Mouse (Mus musculus) limb, embryonic 11.5 days (tissue): ENCODE measurements around the gene Slco1a6. TPM values are rescaled to one million over a fixed set of nuclear protein-coding genes. Genes with fewer than 3 reads are reported as not detected.
"Not testable (repeated sequence)": the region's sequence is repeated elsewhere in the genome, so short reads cannot be mapped to it uniquely, and the experiment has no call there.

Experiments used
- ATAC-seq: fragments of 200-750 bp; cut with Nextera tagmentation; 2 replicates; pipeline ENCODE4 v1.8.0; 2017; ENCODE audit warnings: low read depth; ENCODE audit not compliant: insufficient number of reproducible peaks, low FRiP score, low TSS enrichment
- DNase-seq: peaks from one replicate; pipeline ENCODE4 v3.0.0-alpha.2; 2015; ENCODE audit warnings: low spot score
- H3K27ac ChIP-seq: fragments of 300-500 bp; sonication (generic); replicated peaks from 2 replicates; pipeline ENCODE4 v1.5.1; 2014; ENCODE audit warnings: low read depth, mild to moderate bottlenecking, low read length
- H3K27me3 ChIP-seq: fragments of 300-500 bp; sonication (generic); 2 replicates; pipeline ENCODE4 v1.6.1; 2014; ENCODE audit warnings: mild to moderate bottlenecking, low read length, mixed read lengths; ENCODE audit not compliant: control insufficient read depth, insufficient read depth
- H3K36me3 ChIP-seq: fragments of 300-500 bp; sonication (generic); 2 replicates; pipeline ENCODE4 v1.6.1; 2014; ENCODE audit warnings: mild to moderate bottlenecking, low read length, moderate library complexity, mixed read lengths; ENCODE audit not compliant: control insufficient read depth, insufficient read depth
- H3K4me1 ChIP-seq: fragments of 300-500 bp; sonication (generic); 2 replicates; pipeline ENCODE4 v1.6.1; 2014; ENCODE audit warnings: low read length, mixed read lengths; ENCODE audit not compliant: control insufficient read depth, insufficient read depth
- H3K4me2 ChIP-seq: fragments of 300-500 bp; sonication (generic); 2 replicates; pipeline ENCODE4 v1.6.1; 2014; ENCODE audit warnings: low read depth, mild to moderate bottlenecking, moderate library complexity; ENCODE audit not compliant: severe bottlenecking
- H3K4me3 ChIP-seq: fragments of 300-500 bp; sonication (generic); 2 replicates; pipeline ENCODE4 v1.5.1; 2014; ENCODE audit warnings: low read depth, low read length
- H3K9ac ChIP-seq: fragments of 300-500 bp; sonication (generic); 2 replicates; pipeline ENCODE4 v1.6.1; 2014; ENCODE audit warnings: mild to moderate bottlenecking, low read length
- H3K9me3 ChIP-seq: fragments of 300-500 bp; sonication (generic); 2 replicates; pipeline ENCODE4 v1.6.1; 2016; ENCODE audit warnings: low read length; ENCODE audit not compliant: control insufficient read depth
- WGBS: fragments of 180-500 bp; shearing (Covaris S2); extraction: QIAGEN DNeasy Blood & Tissue Kit; methylation state at CpG from one replicate; pipeline ENCODE4 v1.1.7; 2014; 5-methylcytosine and 5-hydroxymethylcytosine counted together
- polyA plus RNA-seq: library from polyadenylated mRNA; unstranded; fragments of >200 nt; fragmentation: Nextera tagmentation; extraction: Ambion mirVana; gene quantifications from 2 replicates; pipeline ENCODE4 v1.2.1, GENCODE M21; 2014

Slco1a6 gene
- not detected in 2 replicates for polyA plus RNA-seq

GRCm38 (mm10) chr6:142208421-142208820 is at the start of gene Slco1a6:
Slco1a6 (minus strand) TSS chr6:142208521.
- 92% methylated on average over 4 of the region's 4 CpGs for WGBS
- H3K27me3 ChIP-seq: no peaks in the 10 kb centered on the region

DNA sequence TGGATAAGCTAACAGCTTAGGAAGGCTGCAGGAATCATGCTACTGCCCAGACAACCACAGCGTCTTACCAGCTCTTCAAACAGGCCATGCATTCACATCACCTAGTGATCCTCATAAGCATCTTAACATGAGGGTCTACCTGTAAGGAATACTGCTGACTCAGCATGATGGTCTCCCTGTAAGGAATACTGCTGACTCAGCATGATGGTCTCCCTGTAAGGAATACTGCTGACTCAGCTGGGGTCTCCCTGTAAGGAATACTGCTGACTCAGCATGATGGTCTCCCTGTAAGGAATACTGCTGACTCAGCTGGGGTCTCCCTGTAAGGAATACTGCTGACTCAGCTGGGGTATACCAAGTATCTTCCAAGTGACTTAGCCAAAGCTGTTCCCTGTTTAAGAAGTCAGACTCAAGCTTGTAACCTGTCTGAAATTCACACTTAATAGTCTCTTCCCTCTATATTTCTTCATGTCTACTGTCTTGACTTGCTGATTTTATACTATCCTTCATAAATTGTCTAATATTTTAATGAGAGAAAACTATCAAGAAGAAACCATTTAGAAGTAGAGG is 42.5 kb upstream of the Slco1a6 start:
- not testable (repeated sequence) for H3K4me1 ChIP-seq, DNase-seq, H3K9ac ChIP-seq, H3K4me2 ChIP-seq, H3K27me3 ChIP-seq, H3K27ac ChIP-seq, H3K4me3 ChIP-seq, H3K36me3 ChIP-seq, ATAC-seq, H3K9me3 ChIP-seq
- 83% methylated on average over 1 of the region's 1 CpGs for WGBS

More at GRCm38 (mm10) chr6:142208421-142208820, at the start of gene Slco1a6:
- H3K36me3 ChIP-seq: no peaks in the 10 kb centered on the region
- H3K4me2 ChIP-seq: no peak within 1 kb of the TSS
- H3K9me3 ChIP-seq: no peaks in the 10 kb centered on the region
- ATAC-seq (no peak), DNase-seq (no peak)
- H3K27ac ChIP-seq: no peak within 1 kb of the TSS
- no peak within 1 kb of the TSS for H3K4me3 ChIP-seq
- no peaks in the 10 kb centered on the region for H3K4me1 ChIP-seq
- no peak within 1 kb of the TSS for H3K9ac ChIP-seq

GRCm38 (mm10) chr6:142245065-142245464 is 36.7 kb upstream of the Slco1a6 start:
- Histone ChIP-seq H3K4me2 (no peak overlapping the region), H3K27me3 (no peaks in the 10 kb centered on the region), H3K4me3 (no peak overlapping the region), H3K4me1 (no peaks in the 10 kb centered on the region), H3K9me3 (no peaks in the 10 kb centered on the region), H3K9ac (no peak overlapping the region), H3K27ac (no peak overlapping the region), H3K36me3 (no peaks in the 10 kb centered on the region)
- ATAC-seq (no peak), DNase-seq (no peak)
- WGBS: 85% methylated on average over 5 of the region's 5 CpGs

DNA sequence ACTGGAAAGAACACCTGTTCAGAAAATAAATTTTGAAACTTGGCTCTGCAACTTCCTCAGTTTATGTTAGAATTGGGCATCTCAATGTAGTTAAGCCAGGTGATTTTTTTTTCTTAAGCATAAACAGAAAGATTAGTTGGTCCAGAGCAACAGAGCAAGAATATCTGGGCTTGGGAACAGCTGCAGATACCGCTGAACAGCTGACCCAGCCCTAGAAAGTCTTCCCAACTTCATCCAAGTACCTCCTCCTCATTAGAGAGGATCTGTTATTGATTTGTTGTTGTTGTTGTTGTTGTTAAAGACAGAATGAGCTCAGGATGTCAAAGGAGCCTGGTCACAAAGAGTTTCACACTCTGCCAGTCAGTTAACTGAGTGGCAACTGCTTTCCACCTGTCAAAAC is 31.1 kb upstream of the Slco1a6 start:
- WGBS: 67% methylated on average over 1 of the region's 1 CpGs
- no peak overlapping the region for H3K27ac ChIP-seq
- H3K4me3 ChIP-seq: no peak overlapping the region
- ATAC-seq (no peak), DNase-seq (no peak)
- H3K4me1 ChIP-seq: no peaks in the 10 kb centered on the region
- H3K9me3 ChIP-seq: no peaks in the 10 kb centered on the region
- H3K4me2 ChIP-seq: no peak overlapping the region
- H3K9ac ChIP-seq: no peak overlapping the region
- no peaks in the 10 kb centered on the region for H3K27me3 ChIP-seq
- no peaks in the 10 kb centered on the region for H3K36me3 ChIP-seq

DNA sequence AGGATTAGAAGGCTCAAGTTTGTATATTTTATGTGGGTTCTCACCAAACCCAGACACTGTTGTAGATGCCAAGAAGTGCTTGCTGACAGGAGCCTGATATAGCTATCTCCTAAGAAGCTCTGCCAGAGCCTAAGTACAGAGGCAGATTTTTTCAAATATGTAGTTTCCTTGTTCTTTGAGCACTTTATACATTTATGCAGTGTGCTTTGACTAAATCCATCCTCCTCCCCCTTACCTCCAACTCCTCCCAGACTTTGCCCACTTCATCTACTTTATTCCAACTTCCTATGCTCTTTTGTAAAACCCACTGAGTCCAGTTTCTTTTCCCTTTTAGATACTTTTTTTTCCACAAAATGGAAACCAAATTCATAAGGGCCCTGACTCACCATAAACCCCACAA is 11.8 kb upstream of the Slco1a6 start:
- H3K4me1 ChIP-seq: no peaks in the 10 kb centered on the region
- no peaks in the 10 kb centered on the region for H3K36me3 ChIP-seq
- ATAC-seq: no peak
- no peak for DNase-seq
- H3K4me2 ChIP-seq: no peak overlapping the region
- no peaks in the 10 kb centered on the region for H3K9me3 ChIP-seq
- H3K27me3 ChIP-seq: no peaks in the 10 kb centered on the region
- no peak overlapping the region for H3K4me3 ChIP-seq
- no peak overlapping the region for H3K27ac ChIP-seq
- no peak overlapping the region for H3K9ac ChIP-seq

- Histone ChIP-seq H3K4me3 (no peak overlapping the region), H3K36me3 (no peaks in the 10 kb centered on the region), H3K27ac (no peak overlapping the region), H3K4me1 (no peaks in the 10 kb centered on the region), H3K27me3 (no peaks in the 10 kb centered on the region), H3K9me3 (no peaks in the 10 kb centered on the region), H3K4me2 (no peak overlapping the region), H3K9ac (no peak overlapping the region)
- DNase-seq: no peak
- no peak for ATAC-seq
Measured at GRCm38 (mm10) chr6:142211821-142212220, 3.5 kb upstream of the Slco1a6 start.

DNA sequence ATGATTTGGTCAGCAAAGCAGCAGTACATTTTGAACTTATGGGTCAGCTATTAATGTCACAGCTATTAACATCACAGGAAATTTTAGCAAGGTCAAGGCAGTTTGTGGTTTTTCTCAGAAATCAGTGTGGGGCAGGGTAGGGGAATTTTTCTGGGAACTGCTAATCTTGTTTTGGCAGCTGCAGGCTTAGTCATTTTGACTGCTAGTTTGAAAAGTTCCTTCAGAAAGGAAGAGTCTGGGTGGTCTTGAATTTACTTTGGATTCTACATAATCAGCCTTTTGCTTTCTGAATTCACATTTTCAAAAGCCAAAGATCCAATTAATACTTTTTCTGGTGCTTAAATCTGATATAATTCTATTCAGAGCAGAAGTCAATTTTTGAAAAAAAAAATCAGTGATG is 1.4 kb upstream of the Slco1a6 start:
- Histone ChIP-seq H3K9ac (no peak overlapping the region), H3K27me3 (no peaks in the 10 kb centered on the region), H3K9me3 (no peaks in the 10 kb centered on the region), H3K4me1 (no peaks in the 10 kb centered on the region), H3K27ac (no peak overlapping the region), H3K36me3 (no peaks in the 10 kb centered on the region), H3K4me3 (no peak overlapping the region), H3K4me2 (no peak overlapping the region)
- DNase-seq: no peak
- ATAC-seq: no peak

DNA sequence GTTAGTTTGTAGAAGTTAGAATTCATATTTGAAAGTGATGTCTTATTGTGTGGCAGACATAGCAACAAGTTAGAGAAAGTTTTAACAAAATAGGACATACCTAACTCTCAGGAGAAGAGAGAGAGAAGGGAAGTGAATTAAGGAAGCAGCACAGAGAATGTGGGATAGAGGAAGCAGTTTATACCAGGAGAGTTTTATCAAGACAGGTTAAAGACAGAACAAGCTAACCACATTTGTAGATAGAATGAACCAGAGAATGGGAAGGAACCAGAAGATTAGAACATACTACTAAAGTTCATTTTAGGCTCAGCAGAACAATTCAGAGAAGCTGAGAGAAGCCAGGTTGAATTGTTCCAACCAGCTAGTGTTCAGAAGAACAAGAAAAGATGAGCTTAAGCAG is 7.8 kb downstream of the Slco1a6 start:
- Histone ChIP-seq H3K4me2 (no peak overlapping the region), H3K27me3 (no peaks in the 10 kb centered on the region), H3K36me3 (no peaks in the 10 kb centered on the region), H3K4me3 (no peak overlapping the region), H3K9me3 (no peaks in the 10 kb centered on the region), H3K27ac (no peak overlapping the region), H3K4me1 (no peaks in the 10 kb centered on the region), H3K9ac (no peak overlapping the region)
- DNase-seq: no peak
- ATAC-seq: no peak

DNA sequence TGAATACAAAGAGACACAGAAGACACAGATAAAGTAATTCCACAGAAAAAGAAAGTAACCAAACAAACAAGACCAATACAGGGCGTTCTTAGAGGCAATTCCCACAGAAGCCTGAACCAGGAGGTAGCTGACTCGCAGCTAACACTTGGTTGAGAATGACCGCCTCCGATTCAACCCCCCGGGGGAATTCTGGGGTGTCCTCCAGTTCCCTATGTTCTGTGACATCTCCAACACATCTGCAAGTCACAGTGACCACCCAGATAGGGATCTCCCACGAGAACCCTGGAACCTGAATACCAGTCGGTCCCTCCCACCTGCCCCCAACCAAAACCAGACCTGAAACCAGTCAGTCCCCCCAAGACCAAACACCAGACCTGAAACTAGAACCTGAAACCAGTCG is 14.1 kb downstream of the Slco1a6 start:
- Histone ChIP-seq H3K36me3 (no peaks in the 10 kb centered on the region), H3K9me3 (no peaks in the 10 kb centered on the region), H3K27ac (no peak overlapping the region), H3K4me3 (no peak overlapping the region), H3K27me3 (no peaks in the 10 kb centered on the region), H3K9ac (no peak overlapping the region), H3K4me1 (no peaks in the 10 kb centered on the region), H3K4me2 (no peak overlapping the region)
- WGBS: 83% methylated on average over 8 of the region's 8 CpGs
- no peak for ATAC-seq
- DNase-seq: no peak
